Mouse (Mus musculus) bone marrow, adult 2 months (tissue): ENCODE data around the gene Rbp3.

Source experiments
- CTCF ChIP-seq: fragments of 200-500 bp; IDR thresholded peaks from 2 replicates; pipeline ENCODE4 v1.5.1; 2011; ENCODE audit warnings: low read length, control low read depth; ENCODE audit not compliant: control insufficient read depth, insufficient read depth
- POLR2A ChIP-seq: fragments of 200-500 bp; IDR thresholded peaks from 2 replicates; pipeline ENCODE4 v1.6.1; 2011; ENCODE audit warnings: low read depth, mild to moderate bottlenecking, control low read depth, low read length, borderline replicate concordance; ENCODE audit not compliant: control insufficient read depth

- TF ChIP-seq POLR2A: no peak
- no peak for TF ChIP-seq CTCF
These were observed 48.6 kb downstream of the Rbp3 start for GRCm38 (mm10) chr14:34002358-34002757.
